Mouse (Mus musculus): Measurements from ENCODE around the gene Shroom3.

DNA sequence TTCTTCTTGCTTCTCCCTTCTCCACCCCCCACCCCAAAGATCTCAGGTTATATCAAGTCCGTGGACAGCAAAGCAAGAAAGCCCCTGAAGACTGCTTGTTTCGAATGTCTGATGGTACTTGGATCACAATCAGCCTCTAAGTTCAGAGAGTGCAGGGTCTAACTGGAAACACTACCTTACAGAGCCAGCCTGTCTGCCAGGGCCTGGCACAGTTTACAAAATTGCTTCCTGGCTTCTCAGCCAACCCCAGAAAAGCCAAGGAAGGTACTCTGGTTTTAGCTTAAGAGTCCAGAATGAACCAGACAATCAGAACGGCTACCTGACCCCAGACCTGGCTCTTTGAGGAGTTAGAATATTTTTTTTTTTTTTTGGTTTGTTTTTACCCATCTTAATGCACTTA, 159.6 kb downstream of the Shroom3 start:
- TF ChIP-seq CTCF (IDR thresholded peaks at IDR 0.05; ENCODE audit: borderline replicate concordance, insufficient read depth, low read depth, low read length) (no peak), POLR2A (IDR thresholded peaks at IDR 0.05; ENCODE audit: borderline replicate concordance, insufficient read depth, low read length) (no peak)

Measured in cerebellum, adult 2 months (tissue).